Mouse (Mus musculus): ENCODE data around the gene Hnrnpa3. TPM values are rescaled to one million over a fixed set of nuclear protein-coding genes. Genes with fewer than 3 reads are reported as not detected.
A peak's percentile ranks its signal among the peaks of the same experiment; 100 is the strongest.

Gene Hnrnpa3
- total and polyA plus RNA-seq, 3 experiments: 215 to 576 (median 509) TPM

- DNase-seq (ENCODE audit: low spot score): no peak
- peaks cover 28% of the 10 kb centered on the region for H3K4me1 ChIP-seq (ENCODE audit: insufficient read depth, low read depth, low read length)
- no peaks in the 10 kb centered on the region for H3K27me3 ChIP-seq (ENCODE audit: insufficient read depth, low read length)
- H3K9me3 ChIP-seq (replicated peaks): no peaks in the 10 kb centered on the region
- peaks cover 19% of the 10 kb centered on the region for H3K36me3 ChIP-seq (replicated peaks)
- TF ChIP-seq TAL1 (conservative IDR thresholded peaks at IDR 0.05; ENCODE audit: low read depth, low read length) (no peak), POLR2AphosphoS5 (IDR thresholded peaks at IDR 0.05; ENCODE audit: insufficient replicate concordance, low read depth, low read length) (no peak), GATA2 (IDR thresholded peaks at IDR 0.05; ENCODE audit: borderline replicate concordance, low read depth, low read length) (no peak), GATA1 (IDR thresholded peaks at IDR 0.05; ENCODE audit: borderline replicate concordance, low read length) (no peak), CTCF (IDR thresholded peaks at IDR 0.05; ENCODE audit: low read depth, low read length) (no peak)
- peak overlapping the region; percentile 89 for H3K4me3 ChIP-seq (ENCODE audit: low read depth, low read length)
- no peak for ATAC-seq (ENCODE audit: extremely low read depth, insufficient number of reproducible peaks, low FRiP score, poor library complexity, severe bottlenecking)
These were observed 962 bp upstream of the Hnrnpa3 start for GRCm38 (mm10) chr2:75657907-75658691.

DNA sequence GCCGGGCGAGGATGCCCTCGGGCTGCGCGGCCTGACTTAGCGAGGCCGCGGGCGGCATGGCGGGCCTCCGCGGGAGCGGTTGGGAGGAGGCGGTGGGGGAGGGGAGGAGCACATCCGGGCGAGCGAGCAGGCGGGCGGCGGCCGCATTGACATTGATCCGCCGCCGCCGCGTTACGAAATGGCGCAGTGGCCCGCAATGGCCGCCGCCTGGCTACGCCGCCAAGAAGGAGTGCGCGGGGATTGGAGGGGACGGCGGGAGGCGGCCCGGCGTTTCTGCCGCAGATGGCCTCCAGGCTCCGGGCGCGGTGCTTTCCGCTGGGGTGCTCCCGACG, 534 bp downstream of the Hnrnpa3 start:
- no peaks in the 10 kb centered on the region for H3K9me3 ChIP-seq (replicated peaks)
- H3K4me1 ChIP-seq (ENCODE audit: insufficient read depth, low read depth, low read length): peaks cover 27% of the 10 kb centered on the region
- peaks cover 34% of the 10 kb centered on the region for H3K36me3 ChIP-seq (replicated peaks)
- ATAC-seq (ENCODE audit: extremely low read depth, insufficient number of reproducible peaks, low FRiP score, poor library complexity, severe bottlenecking) (no peak), DNase-seq (ENCODE audit: low spot score) (peak; percentile 95)
- H3K27me3 ChIP-seq (ENCODE audit: insufficient read depth, low read length): no peaks in the 10 kb centered on the region
- H3K4me3 ChIP-seq (ENCODE audit: low read depth, low read length): peak overlapping the region; percentile 89
- TF ChIP-seq TAL1 (conservative IDR thresholded peaks at IDR 0.05; ENCODE audit: low read depth, low read length) (no peak), POLR2AphosphoS5 (IDR thresholded peaks at IDR 0.05; ENCODE audit: insufficient replicate concordance, low read depth, low read length) (no peak), GATA1 (IDR thresholded peaks at IDR 0.05; ENCODE audit: borderline replicate concordance, low read length) (no peak), CTCF (IDR thresholded peaks at IDR 0.05; ENCODE audit: low read depth, low read length) (no peak), GATA2 (IDR thresholded peaks at IDR 0.05; ENCODE audit: borderline replicate concordance, low read depth, low read length) (no peak)

- H3K9me3 ChIP-seq (replicated peaks): no peaks in the 10 kb centered on the region
- ATAC-seq (ENCODE audit: extremely low read depth, insufficient number of reproducible peaks, low FRiP score, poor library complexity, severe bottlenecking) (no peak), DNase-seq (ENCODE audit: low spot score) (no peak)
- peaks cover 38% of the 10 kb centered on the region for H3K36me3 ChIP-seq (replicated peaks)
- no peaks in the 10 kb centered on the region for H3K27me3 ChIP-seq (ENCODE audit: insufficient read depth, low read length)
- H3K4me1 ChIP-seq (ENCODE audit: insufficient read depth, low read depth, low read length): peaks cover 27% of the 10 kb centered on the region
- peak overlapping the region; percentile 89 for H3K4me3 ChIP-seq (ENCODE audit: low read depth, low read length)
- TF ChIP-seq CTCF (IDR thresholded peaks at IDR 0.05; ENCODE audit: low read depth, low read length): no peak
- TF ChIP-seq POLR2AphosphoS5 (IDR thresholded peaks at IDR 0.05; ENCODE audit: insufficient replicate concordance, low read depth, low read length): no peak
- TF ChIP-seq GATA2 (IDR thresholded peaks at IDR 0.05; ENCODE audit: borderline replicate concordance, low read depth, low read length): no peak
- TF ChIP-seq TAL1 (conservative IDR thresholded peaks at IDR 0.05; ENCODE audit: low read depth, low read length): no peak
- no peak for TF ChIP-seq GATA1 (IDR thresholded peaks at IDR 0.05; ENCODE audit: borderline replicate concordance, low read length)
These were observed 1.3 kb downstream of the Hnrnpa3 start for GRCm38 (mm10) chr2:75660255-75660948.

DNA sequence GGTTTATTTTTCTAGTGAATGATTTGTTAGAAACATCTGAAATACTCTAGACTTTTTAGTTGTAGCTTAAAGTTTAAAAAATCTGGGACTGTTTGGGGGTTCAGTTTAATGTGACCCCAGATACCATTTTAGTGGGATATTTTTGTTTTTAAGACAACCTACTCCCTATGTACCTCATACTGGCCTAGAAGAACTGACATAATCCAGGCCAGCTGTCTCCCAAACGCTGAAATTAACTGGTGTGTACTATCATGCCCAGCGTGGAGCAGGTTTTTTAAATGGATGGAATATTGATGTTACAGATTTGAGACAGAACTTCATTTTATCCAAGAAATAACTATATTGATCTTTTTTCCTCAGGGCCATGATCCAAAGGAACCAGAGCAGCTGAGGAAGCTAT, 2.0 kb downstream of the Hnrnpa3 start:
- Histone ChIP-seq H3K4me1 (ENCODE audit: insufficient read depth, low read depth, low read length) (peaks cover 25% of the 10 kb centered on the region), H3K27me3 (ENCODE audit: insufficient read depth, low read length) (no peaks in the 10 kb centered on the region), H3K9me3 (replicated peaks) (no peaks in the 10 kb centered on the region), H3K4me3 (ENCODE audit: low read depth, low read length) (peak overlapping the region; percentile 89), H3K36me3 (replicated peaks) (peaks cover 38% of the 10 kb centered on the region)
- DNase-seq (ENCODE audit: low spot score): no peak
- no peak for ATAC-seq (ENCODE audit: extremely low read depth, insufficient number of reproducible peaks, low FRiP score, poor library complexity, severe bottlenecking)
- no peak for TF ChIP-seq GATA2 (IDR thresholded peaks at IDR 0.05; ENCODE audit: borderline replicate concordance, low read depth, low read length)

- Histone ChIP-seq H3K4me3 (ENCODE audit: low read depth, low read length) (no peak overlapping the region), H3K9me3 (replicated peaks) (no peaks in the 10 kb centered on the region), H3K27me3 (ENCODE audit: insufficient read depth, low read length) (no peaks in the 10 kb centered on the region), H3K36me3 (replicated peaks) (peaks cover 18% of the 10 kb centered on the region), H3K4me1 (ENCODE audit: insufficient read depth, low read depth, low read length) (no peaks in the 10 kb centered on the region)
- DNase-seq (ENCODE audit: low spot score) (no peak), ATAC-seq (ENCODE audit: extremely low read depth, insufficient number of reproducible peaks, low FRiP score, poor library complexity, severe bottlenecking) (peak; percentile 16; the same call in 1 of the 2 replicates)
- TF ChIP-seq CTCF (IDR thresholded peaks at IDR 0.05; ENCODE audit: low read depth, low read length): no peak
- TF ChIP-seq GATA1 (IDR thresholded peaks at IDR 0.05; ENCODE audit: borderline replicate concordance, low read length): no peak
- peak; percentile 79 for TF ChIP-seq POLR2AphosphoS5 (IDR thresholded peaks at IDR 0.05; ENCODE audit: insufficient replicate concordance, low read depth, low read length)
These were observed 10.7 kb downstream of the Hnrnpa3 start for GRCm38 (mm10) chr2:75669491-75670445.

Measured in G1E (cell line).